Mouse (Mus musculus) urinary bladder, postnatal 25 days (tissue): ENCODE results near the gene Gm10840.

ENCODE experiments used
- DNase-seq: peaks from one replicate; pipeline ENCODE4 v3.0.0; 2022; ENCODE audit warnings: low spot score

Gm10840 gene

DNA sequence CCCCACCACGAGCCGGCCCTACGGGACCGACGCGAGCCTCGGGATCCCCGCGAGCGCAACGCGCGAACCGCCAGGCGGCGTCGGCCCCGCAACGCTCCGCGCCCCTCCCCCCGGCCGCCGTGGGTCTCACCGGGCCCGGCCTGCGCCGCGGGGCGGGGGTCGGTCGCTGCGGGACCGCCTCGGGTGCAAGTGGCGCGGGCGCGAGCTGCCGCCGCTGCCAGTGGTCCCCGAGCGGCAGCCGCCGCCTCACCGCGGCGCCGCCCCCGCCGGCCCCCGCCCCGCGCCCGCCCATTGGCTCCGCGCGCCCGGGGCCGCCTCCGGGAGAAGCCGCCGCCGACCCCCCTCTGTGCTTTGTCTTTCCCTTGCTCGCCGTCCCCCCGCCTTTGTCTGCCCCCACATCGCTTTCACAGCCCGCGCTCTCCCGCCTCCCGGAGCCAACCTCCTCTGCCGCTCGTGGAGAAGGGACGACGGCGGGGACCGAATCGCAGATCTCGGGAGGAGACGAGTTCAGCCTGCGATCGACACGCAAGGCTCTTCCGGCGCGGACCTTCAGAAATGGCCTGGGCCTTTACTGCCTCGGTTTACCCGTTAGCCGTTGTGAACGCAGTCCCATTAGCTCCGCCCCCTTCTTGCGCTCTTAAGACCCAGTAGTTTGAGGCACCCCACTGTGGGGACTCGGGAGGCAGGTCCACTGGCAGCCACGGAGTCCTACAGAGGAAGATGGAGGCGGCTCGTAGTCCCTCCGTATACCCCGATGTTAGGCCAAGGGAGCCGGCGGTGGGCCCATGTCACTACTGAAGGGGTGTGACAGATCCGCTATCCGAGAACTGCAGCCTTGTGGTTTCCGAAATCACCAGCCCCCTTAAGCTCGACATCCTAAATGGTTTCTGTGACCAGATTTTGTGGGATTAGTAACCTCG, 469 bp upstream of the Gm10840 start:
- DNase-seq, result peak; percentile 62

DNA sequence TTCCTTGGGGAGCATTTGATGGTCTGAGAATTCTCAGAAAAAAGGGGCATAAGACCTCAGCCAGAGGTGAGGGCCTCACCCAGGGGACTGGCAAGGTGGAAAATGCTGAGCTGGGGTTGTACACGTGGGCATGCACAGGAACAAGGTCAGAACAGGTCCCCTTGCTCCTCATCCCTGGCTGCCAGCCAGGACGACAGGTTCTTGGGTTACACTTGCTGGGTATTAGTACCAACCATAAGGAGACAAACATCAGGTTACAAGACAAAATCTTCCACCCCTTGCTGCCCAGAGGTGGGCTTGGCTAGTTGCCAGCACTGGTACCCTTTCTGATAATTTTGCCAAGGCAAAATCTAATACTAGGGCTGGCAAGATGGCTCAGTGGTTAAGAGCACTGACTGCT, 1.6 kb downstream of the Gm10840 start:
- no peak for DNase-seq

DNA sequence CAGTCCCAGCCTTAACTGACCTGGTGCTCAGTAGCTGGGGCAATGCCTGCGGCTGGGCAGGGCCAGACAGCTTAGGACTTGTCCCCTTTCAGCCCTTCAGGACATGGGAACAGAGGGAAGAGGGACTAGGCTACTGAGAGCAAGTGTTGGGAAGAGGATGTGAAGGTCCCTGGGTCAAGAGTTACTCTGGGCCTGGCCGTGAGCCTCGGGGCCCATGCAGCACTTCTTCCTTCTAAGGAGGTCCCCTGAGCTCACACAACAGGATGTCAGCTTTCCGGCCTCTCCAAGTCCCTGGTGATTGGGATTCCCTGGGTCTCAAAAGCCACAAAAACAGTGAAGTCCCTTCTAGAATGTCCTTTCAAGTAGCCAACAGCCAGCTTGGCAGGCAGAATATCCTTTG, 2.9 kb downstream of the Gm10840 start:
- DNase-seq, result no peak

- DNase-seq, result no peak
Measured at GRCm38 (mm10) chr11:106164601-106165180, 4.0 kb downstream of the Gm10840 start.

DNA sequence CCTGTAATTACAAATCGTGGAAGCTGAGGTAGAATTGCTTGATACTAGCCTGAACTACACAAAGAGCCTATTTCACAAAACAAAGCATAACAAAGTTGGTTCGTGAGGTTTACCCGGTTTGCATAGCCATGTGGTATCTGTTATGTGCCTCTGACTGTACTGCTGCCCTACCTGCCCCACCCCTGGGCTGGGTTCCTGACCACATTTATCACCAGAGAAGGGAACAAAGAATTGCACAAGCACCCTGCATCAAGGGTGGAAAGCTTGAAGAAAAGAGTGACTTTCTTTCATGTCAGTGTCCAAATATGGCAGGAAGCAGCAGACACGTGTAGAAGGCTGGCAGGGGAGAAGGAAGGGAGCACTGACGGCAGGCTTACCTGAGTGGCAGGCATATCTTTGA, 6.8 kb downstream of the Gm10840 start:
- no peak for DNase-seq

DNA sequence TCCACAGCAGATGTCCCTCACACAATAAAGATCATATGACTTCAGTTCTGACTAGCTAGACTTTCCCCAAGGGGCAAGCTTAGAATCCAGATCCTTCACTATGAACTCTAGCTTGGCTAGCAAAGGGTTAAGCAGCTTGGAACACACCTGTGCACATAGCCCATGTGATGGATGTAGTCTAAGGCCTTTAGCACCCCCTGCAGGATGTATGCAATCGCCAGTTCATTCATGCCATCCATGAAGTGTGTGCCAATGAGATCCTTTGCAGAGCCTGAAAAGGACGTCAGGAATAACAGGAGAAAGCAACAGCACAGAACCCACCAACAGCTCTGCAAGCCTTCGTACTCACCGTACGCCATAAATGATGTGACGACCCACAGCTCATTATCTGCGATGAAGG, 10.2 kb downstream of the Gm10840 start:
- DNase-seq, result no peak

DNA sequence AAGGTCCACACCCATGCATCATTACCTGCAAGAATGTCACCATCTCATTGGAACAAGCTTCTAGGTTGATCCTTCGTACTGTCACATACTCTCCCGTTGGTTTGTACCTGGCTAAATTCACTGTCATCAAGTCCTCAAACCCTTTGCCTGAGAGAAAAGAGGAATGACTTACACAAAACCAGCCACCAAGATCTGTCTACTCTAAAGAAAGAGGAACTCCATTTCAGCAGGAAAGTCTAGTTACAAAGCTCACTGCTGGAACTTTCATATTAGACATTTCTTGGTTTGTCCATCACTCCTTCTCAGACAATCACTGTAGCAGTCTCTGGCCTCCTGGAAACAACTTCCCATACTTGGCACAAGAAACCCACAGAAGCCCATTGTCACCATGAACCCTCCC, 12.6 kb downstream of the Gm10840 start:
- no peak for DNase-seq

GRCm38 (mm10) chr11:106174372-106174771, 13.7 kb downstream of the Gm10840 start:
- DNase-seq, result no peak

DNA sequence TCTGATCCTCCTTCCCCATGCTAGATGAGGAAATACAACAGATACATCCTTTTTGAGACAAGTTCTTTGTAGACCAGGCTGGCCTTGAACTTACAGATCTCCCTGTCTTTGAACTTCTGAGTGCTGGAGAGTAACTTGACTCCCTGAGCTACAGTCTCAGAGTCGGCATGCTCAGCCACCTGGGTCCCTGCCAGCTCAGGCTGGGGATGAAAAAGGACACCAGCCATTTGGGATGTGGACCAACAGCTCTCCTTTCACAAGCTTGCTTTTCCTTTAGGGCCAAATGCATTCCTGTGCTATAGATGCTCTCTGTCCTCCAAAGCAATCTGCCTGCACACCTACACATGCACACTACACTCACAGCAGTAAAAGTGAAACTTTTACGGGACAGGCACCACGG, 14.4 kb downstream of the Gm10840 start:
- no peak for DNase-seq

- DNase-seq, result no peak
Measured at GRCm38 (mm10) chr11:106176372-106176771, 15.7 kb downstream of the Gm10840 start.

DNA sequence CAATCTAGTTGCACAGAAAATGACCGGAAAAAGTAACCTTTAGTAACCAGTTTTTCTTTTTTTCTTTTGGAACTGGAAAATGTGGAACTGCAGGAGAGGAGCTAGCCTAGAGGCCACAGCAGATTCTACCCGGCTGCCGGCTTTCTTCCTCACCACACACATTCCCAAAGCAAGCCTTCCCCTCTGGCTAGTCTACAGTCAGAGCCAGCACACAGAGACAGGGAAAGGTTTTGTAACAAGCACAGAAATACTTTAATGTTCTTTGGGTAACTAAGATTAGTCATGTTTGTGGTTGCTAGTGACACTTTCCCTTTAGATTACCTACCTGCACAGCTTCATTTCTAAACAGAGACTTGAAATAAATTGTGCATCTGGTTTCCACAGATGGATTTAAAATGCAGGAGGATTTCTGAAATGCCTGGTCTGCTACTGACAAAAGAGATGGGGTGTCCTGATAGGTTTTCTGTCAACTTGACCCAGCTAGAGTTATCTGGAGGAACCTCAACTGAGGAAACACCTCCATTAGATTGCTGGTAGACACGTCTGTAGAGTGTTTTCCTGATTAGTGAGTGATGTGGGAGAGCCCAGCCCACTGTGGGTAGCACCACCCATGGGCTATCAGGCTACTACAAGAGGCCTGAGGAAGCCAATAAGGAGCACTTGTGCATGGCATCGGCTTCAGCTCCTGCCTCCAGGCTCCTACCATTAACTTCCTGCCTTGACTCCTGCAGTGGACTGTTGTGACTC, 17.6 kb downstream of the Gm10840 start:
- no peak for DNase-seq

DNA sequence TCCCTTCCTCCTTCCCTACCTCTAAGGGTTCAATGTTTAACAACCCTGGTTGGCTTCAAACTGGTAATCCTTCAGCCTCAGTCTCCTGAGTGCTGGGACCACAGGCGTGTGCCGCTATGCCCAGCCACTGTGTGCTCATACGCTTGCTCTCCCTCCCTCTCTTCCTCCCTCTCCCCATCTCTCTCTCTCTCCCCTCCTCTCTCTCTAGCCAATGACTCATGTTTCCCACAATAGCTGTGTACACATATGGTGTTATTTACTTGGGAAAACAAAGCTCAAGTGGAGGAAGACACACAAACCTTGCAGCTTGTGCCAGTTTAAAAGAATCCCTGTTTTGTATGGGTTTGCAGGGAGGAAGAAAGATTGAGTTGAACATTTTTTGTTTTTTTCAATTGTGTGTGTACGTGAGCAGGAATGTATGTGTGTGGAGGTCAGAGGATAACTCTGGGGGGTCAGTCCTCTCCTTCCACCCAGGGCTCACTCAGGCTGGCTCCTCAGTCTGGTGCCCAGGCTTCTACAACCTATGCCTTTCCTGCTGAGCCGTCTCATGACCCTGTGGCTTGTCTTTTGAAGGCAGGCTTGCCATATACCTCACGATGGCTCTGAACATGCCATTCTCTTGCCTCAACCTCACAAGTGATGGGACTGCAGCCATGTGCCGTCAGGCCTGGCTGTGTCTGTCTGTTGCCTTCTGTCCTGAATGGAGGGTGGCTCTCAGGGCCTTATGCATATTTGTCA, 19.2 kb downstream of the Gm10840 start:
- DNase-seq, result no peak

- DNase-seq, result no peak
Measured at GRCm38 (mm10) chr11:106180449-106180801, 19.8 kb downstream of the Gm10840 start.

DNA sequence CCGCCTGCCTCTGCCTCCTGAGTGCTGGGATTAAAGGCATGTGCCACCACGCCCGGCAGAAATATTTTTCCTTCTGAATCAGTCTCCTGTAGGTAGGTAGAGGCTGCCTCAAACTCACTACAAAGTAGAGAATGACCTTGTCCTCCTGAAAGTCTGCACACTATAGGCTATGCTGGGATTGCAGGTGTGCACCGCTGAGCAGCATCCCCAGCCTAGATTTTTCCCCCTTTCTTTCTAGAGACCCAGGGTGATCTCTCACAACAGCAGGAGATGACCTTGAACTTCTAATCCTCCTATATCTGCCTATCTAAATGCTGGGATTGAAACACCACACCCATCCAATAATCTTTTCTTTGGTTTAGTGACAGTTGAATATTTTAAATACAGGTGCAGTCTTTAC, 26.7 kb downstream of the Gm10840 start:
- DNase-seq, result no peak

GRCm38 (mm10) chr11:106191716-106192115, 31.1 kb downstream of the Gm10840 start:
- no peak for DNase-seq

DNA sequence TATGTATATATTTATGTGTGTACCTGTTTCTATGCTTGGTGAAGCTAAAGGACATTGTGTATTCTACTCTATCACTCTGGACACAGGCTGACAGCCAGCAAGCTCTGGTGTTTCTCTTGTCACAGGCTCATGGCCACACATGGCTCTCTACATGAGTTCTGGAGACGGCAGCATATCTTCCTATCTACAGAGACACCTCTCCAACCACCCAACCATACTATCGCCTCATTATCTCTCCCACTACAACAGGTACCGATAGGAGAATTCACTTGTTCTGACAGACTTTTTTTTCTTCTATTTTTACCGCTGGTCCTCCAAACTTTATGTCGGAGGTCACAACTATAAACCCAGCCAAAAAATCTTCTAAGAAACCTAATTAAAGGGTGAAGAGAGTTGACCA, 31.6 kb downstream of the Gm10840 start:
- no peak for DNase-seq

DNA sequence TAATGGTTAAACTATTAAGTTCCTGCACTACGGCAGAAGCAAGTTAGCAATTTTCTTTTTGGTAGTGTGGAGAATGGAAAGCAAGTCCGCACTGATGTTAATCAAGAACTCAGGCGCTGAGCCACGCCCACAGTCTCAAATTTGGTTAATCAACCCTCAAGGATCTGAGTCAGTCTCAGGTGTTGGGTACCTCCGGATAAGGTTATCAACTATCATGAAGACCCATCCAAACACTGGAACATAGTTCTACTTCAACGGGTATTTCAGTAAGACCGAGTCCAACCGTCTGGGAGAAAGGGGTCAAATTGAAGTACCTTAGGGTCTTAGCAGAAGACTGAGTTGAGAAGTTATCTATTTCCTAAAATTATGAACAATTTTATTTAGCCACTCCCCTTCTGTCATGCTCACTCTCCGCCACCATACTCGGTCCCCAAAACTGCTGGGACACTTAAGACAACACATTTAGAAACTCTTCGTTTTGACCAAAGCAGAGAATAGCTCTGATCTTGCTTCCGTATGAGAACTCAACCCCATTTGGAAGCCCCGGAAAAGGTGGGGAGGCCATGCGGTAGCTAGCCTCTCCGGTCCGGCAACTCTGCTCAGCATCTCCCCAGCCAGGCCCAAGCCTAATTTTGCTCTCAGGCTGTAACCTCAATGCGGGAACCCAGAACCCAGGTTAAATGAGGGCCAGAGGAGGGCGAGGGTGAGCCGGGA, 32.2 kb downstream of the Gm10840 start:
- no peak for DNase-seq

DNA sequence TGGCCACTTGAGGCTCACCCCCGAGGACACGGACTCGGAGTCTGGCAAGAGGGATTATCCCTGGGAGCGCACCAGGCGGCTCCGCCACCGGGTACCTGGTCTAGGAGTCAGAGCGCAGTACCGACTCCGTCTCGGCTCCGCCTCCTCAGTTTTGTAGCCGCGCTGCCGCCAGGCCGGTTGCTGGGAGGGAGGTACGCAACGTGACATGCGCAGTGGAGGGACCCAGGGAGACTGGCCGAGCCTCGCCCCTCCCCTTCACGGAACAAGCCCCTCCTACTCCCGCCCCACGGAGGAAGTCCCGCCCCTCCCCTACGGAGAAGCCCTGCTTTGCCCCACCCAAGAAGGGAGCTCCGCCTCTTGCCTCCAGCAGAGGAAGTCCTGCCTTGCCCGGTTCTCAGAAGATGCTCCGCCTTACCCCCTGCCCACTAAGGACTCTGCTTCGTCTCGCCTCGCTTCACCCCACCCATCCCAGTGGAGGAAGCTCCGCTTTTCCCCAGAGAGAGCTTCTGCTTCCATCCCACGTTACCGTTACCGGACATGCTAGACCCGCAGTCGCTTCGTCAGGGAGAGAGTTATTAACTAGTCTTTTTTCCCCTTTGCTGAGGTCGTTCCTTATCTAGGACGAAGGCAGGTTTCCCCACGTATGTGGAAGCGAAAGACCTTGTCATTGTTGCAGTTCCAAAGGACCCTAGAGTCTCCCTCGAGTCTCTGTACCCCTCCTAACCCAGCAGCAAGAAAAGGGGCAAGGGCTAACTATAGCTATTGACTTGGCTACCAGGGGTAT, 32.9 kb downstream of the Gm10840 start:
- DNase-seq, result peak; percentile 94

DNA sequence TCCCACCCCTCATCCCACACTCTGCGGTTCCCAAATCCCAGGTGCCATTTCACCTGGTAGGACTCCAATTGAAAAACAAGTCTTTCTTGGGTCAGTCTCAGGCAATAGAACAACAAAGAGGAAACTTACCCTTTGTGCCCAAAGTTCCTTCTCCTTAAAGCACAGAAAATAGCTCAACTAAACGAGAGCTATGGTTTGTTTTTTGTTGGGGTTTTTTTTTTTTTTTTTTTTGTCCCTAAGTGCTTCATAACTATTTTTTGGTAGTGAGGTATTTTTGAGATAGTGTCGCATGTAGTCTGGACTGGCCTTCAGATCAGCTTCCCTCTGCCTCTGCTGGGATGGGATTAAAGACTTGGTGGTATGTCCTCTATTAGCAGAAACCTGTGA, 33.5 kb downstream of the Gm10840 start:
- no peak for DNase-seq

DNA sequence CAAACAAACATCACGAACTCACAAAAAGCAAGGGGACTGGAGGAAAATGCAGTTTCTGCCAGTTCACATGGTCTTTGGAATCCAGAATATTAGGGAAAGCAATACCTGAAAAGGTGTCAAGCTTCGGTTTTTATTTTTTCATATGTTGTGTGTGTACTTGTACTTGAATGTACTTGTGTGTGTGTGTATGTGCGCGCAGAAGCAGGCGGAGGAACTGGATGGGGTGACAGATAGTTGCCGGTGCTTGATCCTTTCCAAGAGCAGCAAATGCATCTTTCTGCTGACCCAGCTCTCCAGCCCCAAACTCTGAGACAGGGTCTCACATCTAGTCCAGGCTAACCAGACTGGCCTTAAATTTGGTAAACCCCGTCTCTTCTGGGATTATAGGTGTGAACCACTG, 34.2 kb downstream of the Gm10840 start:
- no peak for DNase-seq

GRCm38 (mm10) chr11:106195341-106195740, 34.7 kb downstream of the Gm10840 start:
- DNase-seq, result no peak
